Mouse (Mus musculus) B cell, adult 2 months (primary cell): ENCODE data around the gene Mpst.
A peak's percentile ranks its signal among the peaks of the same experiment; 100 is the strongest.

Experiments
- DNase-seq, 2 experiments: peaks; one replicate each; pipeline ENCODE4 v3.0.0; 2022

Mpst gene

DNA sequence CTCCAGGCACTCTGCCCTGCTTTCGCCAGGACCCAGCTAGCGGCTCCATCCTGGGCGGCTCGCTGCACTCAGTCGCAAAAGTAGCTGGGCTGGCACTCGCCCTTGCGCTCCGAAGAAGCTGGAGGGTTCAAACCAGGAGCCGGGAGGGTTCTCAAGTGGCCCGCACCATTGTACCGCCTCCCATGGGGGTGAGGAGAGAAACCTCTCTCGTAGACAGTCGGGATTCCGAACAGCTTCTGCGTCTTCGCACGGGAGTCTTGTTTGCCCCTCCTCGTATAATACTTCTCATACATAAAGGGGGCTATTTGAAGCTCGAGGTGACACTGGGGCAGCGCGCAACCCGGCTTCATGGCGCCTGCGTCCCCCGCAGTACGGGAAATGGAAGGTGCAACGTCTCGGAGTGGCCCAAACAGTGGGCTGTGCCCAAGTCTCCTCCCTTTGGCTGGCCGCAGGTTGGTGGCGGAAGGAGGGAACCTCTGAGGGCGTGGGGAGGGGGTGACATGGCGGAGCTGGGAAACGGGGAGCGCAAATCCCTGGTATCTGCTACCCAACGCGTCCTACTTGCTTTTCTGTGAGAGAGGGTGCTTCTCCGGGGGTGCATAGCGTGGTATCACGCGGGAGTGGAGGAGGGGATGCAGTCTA, at the start of gene Mpst:
Mpst (plus strand) TSS at position 124 of the 642 bp plus-strand sequence.
- peak; percentile 87 to 88 for DNase-seq

GRCm38 (mm10) chr15:78365916-78366315, 40.3 kb upstream of the Mpst start:
- no peak for DNase-seq

DNA sequence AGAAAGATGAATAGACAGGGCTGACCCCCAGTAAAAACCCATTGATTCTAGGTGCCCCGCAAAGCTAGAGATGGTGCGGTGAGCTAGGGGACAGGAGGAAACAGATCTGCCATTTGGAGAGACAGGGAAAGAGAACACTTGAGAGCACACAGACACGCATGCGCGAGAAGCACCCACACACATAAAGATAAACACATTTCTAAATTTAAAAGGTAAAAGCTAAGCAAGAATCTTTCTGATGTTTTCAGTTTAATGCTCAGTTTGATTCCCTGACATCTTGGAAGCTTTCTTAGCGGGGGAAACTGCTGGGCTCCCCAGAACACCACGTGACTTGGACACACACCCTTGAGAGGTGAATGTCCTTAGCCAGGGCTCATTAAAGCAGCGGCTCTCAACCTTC, 39.3 kb upstream of the Mpst start:
- no peak for DNase-seq

GRCm38 (mm10) chr15:78367811-78368210, 38.4 kb upstream of the Mpst start:
- DNase-seq, result no peak

DNA sequence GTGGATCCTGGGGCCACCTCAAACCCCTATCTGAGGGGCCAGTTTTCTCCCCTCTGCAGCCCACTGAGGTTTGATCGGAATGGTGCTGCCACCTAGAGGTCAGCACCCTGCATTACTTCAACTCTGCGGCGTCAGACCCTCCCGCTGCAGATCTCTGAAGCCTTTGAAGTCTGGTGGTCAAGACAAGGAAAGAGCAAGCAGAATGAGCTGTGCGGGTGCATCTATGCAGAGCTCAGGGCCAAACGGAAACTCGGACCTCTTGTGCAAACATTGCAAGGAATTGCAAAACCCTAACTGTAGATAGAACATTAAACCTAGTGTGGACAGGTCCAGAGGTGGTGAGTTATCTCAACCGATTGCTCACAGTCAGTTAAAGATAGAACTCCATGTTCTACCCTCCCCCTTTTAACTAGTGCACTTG, 37.3 kb upstream of the Mpst start:
- DNase-seq, result peak; percentile 71 to 74

- no peak for DNase-seq
Measured at GRCm38 (mm10) chr15:78369641-78370040, 36.6 kb upstream of the Mpst start.

DNA sequence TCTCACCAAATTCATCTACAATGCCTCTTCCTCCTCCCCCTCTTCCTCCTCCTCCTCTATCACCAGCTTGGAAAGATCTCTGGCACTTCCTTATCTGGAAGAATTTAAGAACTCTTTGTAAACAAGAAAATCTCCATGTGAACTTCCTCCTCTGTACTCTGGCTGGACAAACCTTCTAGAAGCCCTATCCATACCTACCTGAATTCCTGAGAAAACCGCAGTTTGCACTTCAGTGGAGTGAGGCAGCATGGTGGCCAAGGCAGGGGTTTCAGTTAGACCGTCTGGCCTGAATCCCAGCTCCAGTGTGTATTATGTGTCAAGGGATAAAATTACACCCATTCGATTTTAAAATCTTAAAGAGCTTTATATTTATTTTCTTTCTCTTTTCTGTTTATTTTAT, 33.4 kb upstream of the Mpst start:
- no peak for DNase-seq

- no peak for DNase-seq
Measured at GRCm38 (mm10) chr15:78374204-78374603, 32.0 kb upstream of the Mpst start.

DNA sequence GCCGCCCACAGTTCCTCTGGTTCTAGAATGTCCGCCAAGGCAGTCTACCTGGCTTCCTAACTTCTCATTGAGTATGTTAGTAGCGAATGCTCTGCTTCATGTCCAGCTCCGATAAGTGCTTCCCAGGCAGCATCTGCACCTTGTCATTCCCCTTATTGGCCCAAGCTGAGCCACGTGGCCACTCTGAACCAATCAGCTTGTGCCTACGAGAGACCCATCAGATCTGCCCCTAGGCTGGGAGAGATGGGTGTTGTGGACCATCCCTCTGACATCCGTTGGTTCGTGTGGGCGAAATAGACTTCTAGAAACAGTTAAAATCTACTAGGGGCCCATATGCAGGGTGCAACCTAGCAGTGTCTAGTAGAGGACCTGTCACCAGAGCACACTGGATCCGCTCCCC, 28.4 kb upstream of the Mpst start:
- no peak for DNase-seq

- no peak for DNase-seq
Measured at GRCm38 (mm10) chr15:78378556-78378955, 27.7 kb upstream of the Mpst start.

DNA sequence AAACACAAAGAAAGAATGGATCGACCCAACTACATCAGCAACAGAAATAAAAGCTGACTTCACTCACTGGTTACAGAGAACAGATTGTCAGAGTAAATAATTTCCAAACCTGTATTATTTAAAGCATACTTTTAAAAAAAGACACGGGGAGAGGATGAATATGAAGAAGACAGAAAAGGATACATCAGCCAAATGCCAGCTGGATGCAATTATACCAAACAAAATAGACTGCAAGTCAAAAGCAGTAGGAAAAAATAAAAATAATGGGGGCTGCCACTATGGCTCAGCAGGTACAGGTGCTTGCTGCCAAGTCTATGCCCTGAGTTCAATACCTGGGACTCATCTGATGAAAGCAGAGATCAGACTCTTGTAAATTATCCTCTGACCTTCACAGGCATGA, 26.0 kb upstream of the Mpst start:
- DNase-seq, result no peak

GRCm38 (mm10) chr15:78380741-78381140, 25.5 kb upstream of the Mpst start:
- no peak for DNase-seq

DNA sequence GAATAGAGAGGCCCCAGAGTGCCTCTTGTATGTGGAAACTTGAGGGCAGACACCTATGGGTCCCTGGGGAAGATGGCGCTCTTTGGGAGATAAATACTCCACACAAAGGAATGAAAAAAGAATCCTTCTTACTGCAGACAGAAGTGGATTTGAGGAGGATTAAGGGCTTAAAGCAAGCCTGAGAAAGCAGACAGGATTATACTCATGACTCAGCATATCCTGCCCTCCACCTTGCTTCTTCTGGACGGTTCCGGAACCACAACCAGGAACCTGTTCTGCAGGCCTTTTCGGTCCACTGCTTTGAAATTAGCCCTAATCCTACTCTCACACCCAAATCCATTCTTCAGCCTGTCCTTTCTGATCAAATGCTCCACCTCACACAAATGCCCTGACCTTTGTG, 24.1 kb upstream of the Mpst start:
- no peak for DNase-seq

DNA sequence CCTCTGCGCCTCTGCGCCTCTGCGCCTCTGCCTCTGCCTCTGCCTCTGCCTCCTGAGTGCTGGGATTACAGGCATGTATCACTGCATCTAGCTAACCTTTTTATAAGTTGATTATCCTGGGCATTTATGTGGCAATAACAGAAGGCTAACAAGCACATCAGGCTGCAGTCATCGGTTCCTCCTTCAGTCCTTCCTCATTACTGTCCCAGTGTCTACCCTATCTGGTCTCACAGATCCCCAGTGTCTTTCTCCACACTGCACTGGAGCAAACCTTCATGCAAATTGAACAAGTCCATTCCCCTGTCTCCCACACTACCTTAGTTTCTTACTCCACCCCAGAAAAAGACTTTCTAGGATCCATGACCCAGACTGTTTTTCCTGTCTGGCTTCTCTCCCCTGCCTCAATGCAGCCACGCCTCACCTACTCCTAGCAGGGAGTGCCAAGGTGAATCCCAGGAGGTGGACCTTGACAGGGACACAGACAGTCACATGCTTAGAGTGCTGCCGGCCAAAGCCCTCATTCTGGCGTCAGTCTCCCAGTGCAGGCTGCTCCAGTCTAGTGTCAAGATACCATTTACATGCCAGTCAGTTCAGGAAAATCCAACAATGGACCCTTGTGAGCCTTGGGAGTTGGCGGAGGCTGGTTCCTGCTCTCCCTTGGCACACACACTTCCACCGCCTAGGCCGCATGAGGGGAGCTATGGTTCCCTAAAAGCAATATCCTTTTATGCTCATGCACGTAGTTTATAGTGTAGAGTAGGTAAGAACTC, 22.6 kb upstream of the Mpst start:
- no peak for DNase-seq

DNA sequence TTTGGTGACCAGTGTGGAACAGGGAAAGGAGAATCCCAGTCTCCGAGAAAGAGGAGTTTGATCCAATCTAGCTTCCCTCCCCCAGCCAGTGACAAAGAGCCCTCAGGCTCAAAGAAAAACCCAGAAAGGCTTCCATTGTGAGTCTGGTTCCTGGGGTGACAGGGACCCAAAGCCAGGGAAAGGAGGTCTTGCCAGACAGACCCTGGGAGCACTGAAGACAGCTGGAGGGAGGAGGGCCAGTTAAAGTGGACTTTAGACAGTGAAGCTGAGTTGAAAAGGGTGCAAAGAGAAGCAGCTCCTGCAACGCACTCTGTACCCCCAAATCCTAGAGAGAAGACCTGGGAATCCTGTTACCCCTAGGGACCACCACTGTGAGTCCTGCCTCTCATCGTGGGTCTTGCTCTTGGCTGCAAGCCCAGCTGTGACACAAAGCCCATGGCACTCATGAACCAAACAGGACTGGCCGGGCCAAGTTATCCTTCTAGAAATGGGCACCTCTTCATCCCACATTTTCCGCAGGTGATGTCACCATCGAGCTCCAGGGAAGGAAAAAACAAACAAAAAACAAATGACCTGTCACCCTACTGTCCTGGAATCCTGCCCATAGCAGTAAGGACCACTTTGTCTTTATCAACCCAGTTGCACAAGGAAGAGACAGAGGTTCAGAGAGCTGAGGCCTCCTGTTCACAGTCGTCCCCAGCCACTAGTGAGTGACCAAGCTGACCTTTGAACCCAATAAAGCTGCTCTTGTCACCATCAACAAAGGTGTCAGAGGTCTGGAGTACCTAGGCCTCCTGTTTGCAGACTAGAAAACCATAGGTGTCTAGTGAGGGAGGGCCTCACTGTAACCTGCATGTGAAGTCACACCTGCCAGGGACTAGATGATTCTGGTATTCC, 21.7 kb upstream of the Mpst start:
- DNase-seq, result no peak

DNA sequence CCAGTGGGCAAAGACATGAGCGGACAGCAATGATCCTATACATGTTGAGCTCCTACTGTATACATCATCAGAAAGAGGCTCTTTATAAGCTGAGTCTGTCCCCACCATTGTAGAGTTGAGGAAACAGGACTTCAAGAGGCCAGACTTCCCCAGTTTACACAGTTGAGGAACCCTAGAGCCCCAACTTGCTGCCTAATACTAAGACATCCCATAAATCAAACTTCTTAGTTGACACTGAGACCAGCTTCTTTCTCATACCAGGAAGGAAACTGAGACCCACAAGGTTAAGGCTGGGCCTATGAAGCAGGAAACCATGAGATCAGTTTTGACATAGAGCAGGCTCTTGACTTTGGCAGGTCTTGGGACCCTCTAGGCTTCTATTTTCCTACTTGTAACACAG, 20.7 kb upstream of the Mpst start:
- no peak for DNase-seq

DNA sequence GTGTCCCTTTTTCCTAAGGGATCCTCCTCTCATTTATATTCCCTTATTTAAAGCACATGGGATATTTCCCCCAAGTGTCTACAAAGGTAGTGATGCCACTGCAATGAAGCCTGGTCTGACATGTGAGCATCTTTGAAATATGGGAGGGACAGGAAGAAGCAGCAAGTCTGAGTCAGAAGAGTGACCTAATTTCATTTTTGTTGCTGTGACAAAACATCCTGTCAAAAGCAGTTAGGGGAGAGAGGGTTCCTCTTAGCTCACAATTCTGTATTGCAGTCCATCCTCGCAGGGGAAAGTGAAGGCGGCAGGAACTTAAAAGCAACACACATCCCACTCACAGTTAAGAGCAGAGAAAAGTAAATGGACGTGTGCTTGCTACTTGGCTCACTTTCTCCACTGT, 15.4 kb upstream of the Mpst start:
- no peak for DNase-seq

DNA sequence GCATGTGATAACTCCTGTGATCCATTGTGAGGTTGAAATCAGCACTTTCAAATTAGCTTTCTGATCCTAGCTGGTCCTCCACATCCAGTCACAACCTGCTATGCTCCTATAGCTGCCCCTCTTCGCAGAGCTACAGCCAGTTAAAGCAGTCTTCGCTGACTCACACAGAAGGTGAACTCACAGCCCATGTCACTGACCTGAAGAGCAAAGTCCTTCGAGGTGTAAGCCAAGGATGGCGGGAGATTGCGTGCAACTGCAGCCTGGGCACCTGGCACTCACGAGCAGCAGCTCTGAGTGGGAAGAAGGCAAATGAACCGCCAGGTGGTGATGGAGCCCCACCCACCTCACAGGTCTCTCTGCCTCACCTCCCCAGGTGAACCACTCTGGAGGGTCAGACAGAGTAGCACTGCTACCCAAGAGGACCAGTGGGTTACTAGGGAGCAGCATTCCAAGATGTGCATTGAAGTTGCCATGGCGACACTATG, 10.7 kb upstream of the Mpst start, which contains the start of gene Tex33:
Tex33 (minus strand) TSS at position 435 of the 485 bp plus-strand sequence.
- DNase-seq, result no peak

DNA sequence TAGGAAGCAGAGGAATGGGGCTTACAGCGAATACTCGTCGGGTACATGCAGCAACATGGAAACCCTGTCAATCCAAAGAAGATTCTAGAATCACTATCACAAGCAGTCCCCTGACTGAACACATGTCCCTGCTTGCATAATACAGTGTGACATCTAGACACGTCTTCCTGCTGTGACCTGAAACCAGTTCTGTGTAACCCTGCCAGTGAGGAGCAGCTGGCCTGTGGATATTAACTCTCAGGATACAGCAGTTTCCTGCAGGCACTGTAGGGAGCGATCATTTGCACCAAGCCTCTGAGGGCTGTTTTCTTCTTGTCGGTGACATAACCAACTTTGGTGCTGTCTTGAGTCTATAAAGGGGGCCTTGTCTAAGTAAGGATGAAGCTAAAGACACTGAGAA, 4.9 kb upstream of the Mpst start:
- no peak for DNase-seq

DNA sequence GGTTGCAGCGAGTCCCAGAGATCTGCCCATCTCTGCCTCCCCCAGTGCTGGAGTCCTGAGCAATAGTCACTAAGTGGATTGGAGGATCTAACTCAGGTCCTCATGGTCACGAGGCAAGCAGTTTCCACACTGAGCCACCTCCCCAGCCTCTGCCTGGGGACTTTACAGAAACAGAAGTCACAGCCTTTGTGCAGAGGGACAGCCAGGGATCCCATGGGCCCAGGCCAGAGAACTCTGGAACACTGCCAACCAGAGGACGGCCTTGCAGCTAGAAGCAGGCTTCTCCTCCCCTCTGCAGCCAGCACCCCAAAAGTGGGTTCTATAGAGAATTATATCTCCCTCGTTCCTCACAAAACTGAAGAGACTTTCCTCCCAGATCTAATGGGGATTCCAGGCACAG, 4.3 kb upstream of the Mpst start:
- DNase-seq, result no peak

DNA sequence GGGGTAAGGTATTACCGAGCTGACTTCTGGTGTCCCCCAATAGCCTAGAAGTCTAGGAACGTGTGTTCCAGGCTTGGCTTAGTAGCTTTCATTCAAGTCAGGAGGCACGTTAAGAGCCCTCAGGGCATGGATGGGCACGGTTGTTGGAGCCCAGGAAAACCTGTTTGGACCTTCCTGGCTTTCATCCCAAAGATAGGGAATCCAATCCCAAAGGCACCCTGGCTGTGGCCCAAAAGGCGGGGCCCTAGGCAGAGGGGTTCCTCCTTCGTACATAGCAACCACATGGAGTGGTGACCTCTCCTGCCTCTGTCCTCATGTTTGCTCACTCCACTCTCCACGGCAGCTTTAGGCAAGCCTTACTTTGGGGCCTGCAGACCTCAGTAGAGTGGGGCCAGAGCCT, 3.8 kb upstream of the Mpst start:
- DNase-seq, result no peak

- DNase-seq, result no peak
Measured at GRCm38 (mm10) chr15:78403301-78403741, 2.9 kb upstream of the Mpst start.

GRCm38 (mm10) chr15:78403896-78404295, 2.3 kb upstream of the Mpst start:
- DNase-seq, result no peak
